In genomic region chr4:137706510-137706909, GRCm38 (mm10) we compare ENCODE assay signal across 8 mouse cellular contexts. TPM values are rescaled to one million over a fixed set of nuclear protein-coding genes. Genes with fewer than 3 reads are reported as not detected.
DNase-seq lines count a peak whose midpoint lies in the region; ATAC-seq and TF ChIP-seq lines count a peak whose summit lies in the region.

No protein-coding gene starts in this region.

- H3K9ac ChIP-seq in forebrain, embryonic 15.5 days (replicated peaks), result no peak overlapping the region
- H3K9ac ChIP-seq in midbrain, embryonic 11.5 days (ENCODE audit: low read length), result peak overlapping the region; percentile 76; the same call in 1 of the 2 replicates
- no peak overlapping the region for H3K9ac ChIP-seq in midbrain, embryonic 16.5 days (ENCODE audit: low read depth, low read length)
- no peak overlapping the region for H3K9ac ChIP-seq in lung, postnatal 0 days (replicated peaks; ENCODE audit: low read depth)

- no peaks in the 10 kb centered on the region for H3K36me3 ChIP-seq in forebrain, embryonic 10.5 days (replicated peaks)
- H3K36me3 ChIP-seq in forebrain, embryonic 15.5 days, result no peaks in the 10 kb centered on the region
- H3K36me3 ChIP-seq in midbrain, embryonic 11.5 days (ENCODE audit: control insufficient read depth, insufficient read depth, low read length), result no peaks in the 10 kb centered on the region
- H3K36me3 ChIP-seq in midbrain, embryonic 16.5 days (ENCODE audit: control insufficient read depth, insufficient read depth, low read length), result no peaks in the 10 kb centered on the region
- H3K36me3 ChIP-seq in lung, postnatal 0 days (ENCODE audit: insufficient read depth, low read length), result no peaks in the 10 kb centered on the region

- 83% methylated on average over 7 of the region's 7 CpGs for WGBS in forebrain, embryonic 10.5 days
- 86% methylated on average over 7 of the region's 7 CpGs for WGBS in forebrain, embryonic 15.5 days
- 72% methylated on average over 7 of the region's 7 CpGs for WGBS in midbrain, embryonic 11.5 days
- WGBS in midbrain, embryonic 16.5 days, result 75% methylated on average over 7 of the region's 7 CpGs
- WGBS in lung, postnatal 0 days, result 42% methylated on average over 7 of the region's 7 CpGs

- no peak for TF ChIP-seq CTCF in lung, postnatal 0 days (IDR thresholded peaks at IDR 0.05)

- ATAC-seq in forebrain, embryonic 15.5 days (replicated peaks), result no peak
- ATAC-seq in midbrain, embryonic 11.5 days (ENCODE audit: low FRiP score), result no peak
- ATAC-seq in midbrain, embryonic 16.5 days, result no peak
- peak; percentile 52 for ATAC-seq in lung, postnatal 0 days

- no peak for DNase-seq in forebrain, embryonic 10.5 days (ENCODE audit: extremely low spot score, low spot score)
- no peak for DNase-seq in midbrain, embryonic 11.5 days (ENCODE audit: low spot score, missing footprints)
- DNase-seq in lung, postnatal 0 days (ENCODE audit: low spot score), result peak; percentile 79
- DNase-seq in layer of hippocampus, adult 18-20 months (ENCODE audit: low spot score in 2 of 2), result no peak
- DNase-seq in cerebellum, adult 9-11 months, result no peak
- DNase-seq in left cerebral cortex, adult 9 months (ENCODE audit: low spot score in 2 of 2), result no peak

- no peak for TF ChIP-seq EP300 in lung, postnatal 0 days (IDR thresholded peaks at IDR 0.05)

- peaks cover 30% of the 10 kb centered on the region for H3K4me1 ChIP-seq in forebrain, embryonic 10.5 days
- H3K4me1 ChIP-seq in forebrain, embryonic 15.5 days, result peaks cover 19% of the 10 kb centered on the region
- H3K4me1 ChIP-seq in midbrain, embryonic 11.5 days (ENCODE audit: control insufficient read depth, insufficient read depth, low read length), result peaks cover 15% of the 10 kb centered on the region
- H3K4me1 ChIP-seq in midbrain, embryonic 16.5 days (ENCODE audit: control insufficient read depth, insufficient read depth, low read length), result peaks cover 22% of the 10 kb centered on the region
- H3K4me1 ChIP-seq in lung, postnatal 0 days (ENCODE audit: insufficient read depth, low read depth, low read length), result no peaks in the 10 kb centered on the region; the same call in 1 of the 2 replicates

- no peaks in the 10 kb centered on the region for H3K9me3 ChIP-seq in forebrain, embryonic 10.5 days
- H3K9me3 ChIP-seq in forebrain, embryonic 15.5 days, result no peaks in the 10 kb centered on the region
- no peaks in the 10 kb centered on the region for H3K9me3 ChIP-seq in midbrain, embryonic 11.5 days (ENCODE audit: control insufficient read depth, low read length)
- H3K9me3 ChIP-seq in midbrain, embryonic 16.5 days (replicated peaks; ENCODE audit: control insufficient read depth, low read length, poor library complexity, severe bottlenecking), result no peaks in the 10 kb centered on the region
- no peaks in the 10 kb centered on the region for H3K9me3 ChIP-seq in lung, postnatal 0 days (ENCODE audit: low read length)

- H3K4me2 ChIP-seq in forebrain, embryonic 15.5 days (replicated peaks), result no peak overlapping the region
- peak overlapping the region; percentile 88; the same call in 1 of the 2 replicates for H3K4me2 ChIP-seq in midbrain, embryonic 11.5 days
- H3K4me2 ChIP-seq in midbrain, embryonic 16.5 days (ENCODE audit: low read length), result no peak overlapping the region; the same call in 1 of the 2 replicates
- peak overlapping the region; percentile 72 for H3K4me2 ChIP-seq in lung, postnatal 0 days (replicated peaks; ENCODE audit: low read depth, low read length)

- no peak overlapping the region for H3K4me3 ChIP-seq in forebrain, embryonic 10.5 days
- H3K4me3 ChIP-seq in forebrain, embryonic 15.5 days, result no peak overlapping the region
- no peak overlapping the region for H3K4me3 ChIP-seq in midbrain, embryonic 11.5 days (ENCODE audit: low read depth, low read length)
- no peak overlapping the region for H3K4me3 ChIP-seq in midbrain, embryonic 16.5 days (ENCODE audit: low read depth, low read length)
- H3K4me3 ChIP-seq in lung, postnatal 0 days (ENCODE audit: low read depth, low read length), result no peak overlapping the region

- peak overlapping the region; percentile 85 for H3K27ac ChIP-seq in forebrain, embryonic 10.5 days
- no peak overlapping the region for H3K27ac ChIP-seq in forebrain, embryonic 15.5 days (replicated peaks)
- peak overlapping the region; percentile 35; the same call in 1 of the 2 replicates for H3K27ac ChIP-seq in midbrain, embryonic 11.5 days (ENCODE audit: low read depth, low read length)
- H3K27ac ChIP-seq in midbrain, embryonic 16.5 days (ENCODE audit: low read length), result no peak overlapping the region
- peak overlapping the region; percentile 68; the same call in 1 of the 2 replicates for H3K27ac ChIP-seq in lung, postnatal 0 days (ENCODE audit: low read length)

- peaks cover 51% of the 10 kb centered on the region for H3K27me3 ChIP-seq in forebrain, embryonic 10.5 days (ENCODE audit: poor library complexity, severe bottlenecking)
- H3K27me3 ChIP-seq in forebrain, embryonic 15.5 days, result no peaks in the 10 kb centered on the region
- H3K27me3 ChIP-seq in midbrain, embryonic 11.5 days (ENCODE audit: control insufficient read depth, insufficient read depth, low read length), result peaks cover 9% of the 10 kb centered on the region
- H3K27me3 ChIP-seq in midbrain, embryonic 16.5 days (ENCODE audit: control insufficient read depth, insufficient read depth, low read depth, low read length), result no peaks in the 10 kb centered on the region
- 0 out of 2 replicates have a peak, but pooled peaks cover 8% of the 10 kb centered on the region for H3K27me3 ChIP-seq in lung, postnatal 0 days (replicated peaks; ENCODE audit: insufficient read depth, low read length)

RNA-seq across cellular contexts. Expression of gene Rap1gap, which starts 42.0 kb away (rescaled TPM):
- polyA plus RNA-seq in forebrain, embryonic 10.5 days (2016; fragmentation: Nextera tagmentation; extraction: Ambion mirVana), result 3.8 and 4.0 TPM in 2 replicates
- 31.2 and 40.4 TPM in 2 replicates for polyA plus RNA-seq in forebrain, embryonic 15.5 days (2015; fragmentation: Nextera tagmentation; extraction: Ambion mirVana)
- polyA plus RNA-seq in midbrain, embryonic 11.5 days (2014; fragmentation: Nextera tagmentation; extraction: Ambion mirVana), result 4.6 and 4.9 TPM in 2 replicates
- polyA plus RNA-seq in midbrain, embryonic 16.5 days (2015; fragmentation: Nextera tagmentation; extraction: Ambion mirVana), result 83.0 and 105 TPM in 2 replicates
- polyA plus RNA-seq in lung, postnatal 0 days (2015; fragmentation: Nextera tagmentation; extraction: Ambion mirVana), result 34.9 and 48.8 TPM in 2 replicates
- total RNA-seq in layer of hippocampus, adult 18-20 months (2021), result 100 to 1,000 TPM; 259 to 271 TPM

Comparison
In these comparisons a context has a peak if more than half of its experiments do, and no peak if none do; other contexts are left out.
1. H3K27ac ChIP-seq: peak in forebrain, embryonic 10.5 days (single experiment), midbrain, embryonic 11.5 days (single experiment) and lung, postnatal 0 days (single experiment); none in forebrain, embryonic 15.5 days (single experiment) and midbrain, embryonic 16.5 days (single experiment).
2. H3K4me2 ChIP-seq: peak in midbrain, embryonic 11.5 days (single experiment) and lung, postnatal 0 days (single experiment); none in forebrain, embryonic 15.5 days (single experiment) and midbrain, embryonic 16.5 days (single experiment).